Mouse (Mus musculus) cerebellum, adult 18-20 months (tissue): ENCODE measurements at regions not wholly inside any gene's neighbourhood (a gene's known extent, or its start where the extent isn't known, plus 50 kb on each side); places are given as distances from the start of the nearest gene placed in this dataset.
"Not testable (repeated sequence)": the region's sequence is repeated elsewhere in the genome, so short reads cannot be mapped to it uniquely, and the experiment has no call there.

Experiments used
- DNase-seq, 2 experiments: peaks; one replicate each; pipeline ENCODE4 v3.0.0; 2021

DNA sequence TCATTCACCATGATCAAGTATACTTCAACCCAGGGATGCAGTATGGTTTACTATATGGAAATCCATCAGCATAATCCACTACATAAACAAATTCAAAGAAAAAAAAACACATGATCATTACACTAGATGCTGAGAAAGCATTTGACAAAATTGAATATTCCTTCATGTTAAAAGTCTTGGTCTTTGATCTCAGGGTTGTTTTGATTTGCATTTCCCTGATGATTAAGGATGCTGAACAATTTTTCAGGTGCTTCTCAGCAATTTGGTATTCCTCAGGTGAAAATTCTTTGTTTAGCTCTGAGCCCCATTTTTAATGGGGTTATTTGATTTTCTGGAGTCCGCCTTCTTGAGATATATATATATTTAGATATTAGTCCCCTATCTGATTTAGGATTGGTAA lies 123.4 kb upstream of the Hsf2 start:
- DNase-seq, result not testable (repeated sequence)
